Mouse (Mus musculus) G1E (cell line): ENCODE data around the gene Usp11. TPM values are rescaled to one million over a fixed set of nuclear protein-coding genes. Genes with fewer than 3 reads are reported as not detected.

Experiments used
- ATAC-seq: 2 replicates; pipeline ENCODE4 v1.8.0; 2016; ENCODE audit warnings: mild to moderate bottlenecking; ENCODE audit not compliant: insufficient number of reproducible peaks, poor library complexity, low FRiP score, severe bottlenecking; ENCODE audit errors: extremely low read depth
- DNase-seq: peaks from one replicate; pipeline ENCODE4 v3.0.0; 2012; ENCODE audit warnings: low spot score
- H3K27me3 ChIP-seq: 2 replicates; pipeline ENCODE4 v1.6.1; 2012; ENCODE audit warnings: mild to moderate bottlenecking, low read length, inconsistent platforms; ENCODE audit not compliant: insufficient read depth
- H3K36me3 ChIP-seq: replicated peaks from 2 replicates; pipeline ENCODE3; 2012; ENCODE audit warnings: mild to moderate bottlenecking, inconsistent platforms
- H3K4me1 ChIP-seq: 2 replicates; pipeline ENCODE4 v1.6.1; 2012; ENCODE audit warnings: low read depth, low read length, inconsistent platforms, mixed read lengths; ENCODE audit not compliant: insufficient read depth
- H3K4me3 ChIP-seq: 2 replicates; pipeline ENCODE4 v1.5.1; 2012; ENCODE audit warnings: low read depth, mild to moderate bottlenecking, inconsistent platforms, low read length, moderate library complexity, mixed read lengths
- H3K9me3 ChIP-seq: replicated peaks from 2 replicates; pipeline ENCODE4 v1.6.1; 2012; ENCODE audit warnings: inconsistent platforms
- CTCF ChIP-seq: IDR thresholded peaks from 2 replicates; pipeline ENCODE4 v1.5.1; 2012; ENCODE audit warnings: low read depth, low read length, inconsistent platforms, mixed read lengths
- GATA1 ChIP-seq: IDR thresholded peaks from 2 replicates; pipeline ENCODE4 v1.6.1; 2012; ENCODE audit warnings: borderline replicate concordance, low read length, inconsistent platforms, mixed read lengths
- GATA2 ChIP-seq: IDR thresholded peaks from 2 replicates; pipeline ENCODE4 v1.6.1; 2012; ENCODE audit warnings: low read depth, low read length, inconsistent platforms, borderline replicate concordance
- POLR2AphosphoS5 ChIP-seq: IDR thresholded peaks from 2 replicates; pipeline ENCODE4 v1.6.1; 2012; ENCODE audit warnings: low read depth, low read length, inconsistent platforms; ENCODE audit not compliant: insufficient replicate concordance
- TAL1 ChIP-seq: conservative IDR thresholded peaks from 2 replicates; pipeline ENCODE4 v1.6.1; 2012; ENCODE audit warnings: low read depth, low read length, inconsistent platforms, mixed read lengths
- polyA plus RNA-seq: library from polyadenylated mRNA; stranded (reverse); fragments of >175 nt; gene quantifications from 2 replicates; pipeline ENCODE4 v1.2.3, GENCODE M21; 2012
- total RNA-seq, 2 experiments: library from RNA; stranded (forward) in 1 of 2; stranded (reverse) in 1 of 2; fragments of 200-1000 nt in 1 of 2; fragments of >200 nt in 1 of 2; fragmentation: Nextera tagmentation in 1 of 2; gene quantifications; 2 replicates each; pipeline ENCODE4 v1.2.3; 2014 to 2017

The Usp11 gene
- total and polyA plus RNA-seq, 3 experiments, result 18.8 to 84.4 (median 34.3) TPM

DNA sequence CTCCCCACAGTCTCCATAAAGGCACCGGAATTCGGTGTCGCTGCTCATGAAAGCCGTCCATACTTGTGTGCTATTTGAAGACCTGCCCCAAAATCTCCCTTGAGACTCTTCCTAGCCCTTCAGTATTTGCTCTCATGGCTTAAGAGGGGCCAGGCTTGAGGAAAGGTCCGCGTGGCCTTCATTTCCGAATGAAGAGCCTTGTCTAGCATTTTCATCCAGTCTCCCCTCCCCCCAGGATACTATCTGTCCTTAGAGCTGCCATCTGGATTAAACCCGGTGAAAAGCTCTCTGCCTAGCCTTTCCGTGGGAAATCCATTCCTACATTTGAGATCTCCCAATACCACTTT is 40.3 kb upstream of the Usp11 start:
- no peak for TF ChIP-seq TAL1
- no peak for TF ChIP-seq CTCF
- TF ChIP-seq POLR2AphosphoS5, result no peak
- no peak for TF ChIP-seq GATA1
- no peak for TF ChIP-seq GATA2
- H3K4me3 ChIP-seq, result peak overlapping the region; percentile 79
- H3K4me1 ChIP-seq, result peaks cover 20% of the 10 kb centered on the region; the same call in 1 of the 2 replicates
- ATAC-seq, result no peak
- peaks cover 40% of the 10 kb centered on the region for H3K36me3 ChIP-seq
- no peaks in the 10 kb centered on the region for H3K9me3 ChIP-seq
- H3K27me3 ChIP-seq, result no peaks in the 10 kb centered on the region
- DNase-seq, result no peak

GRCm38 (mm10) chrX:20687519-20688067 is 16.1 kb upstream of the Usp11 start, which contains the start of gene Cdk16:
Cdk16 (plus strand) TSS chrX:20687954.
- H3K4me1 ChIP-seq, result peaks cover 26% of the 10 kb centered on the region
- H3K9me3 ChIP-seq, result no peaks in the 10 kb centered on the region
- ATAC-seq, result peak; percentile 85
- peak; percentile 73 for DNase-seq
- peaks cover 39% of the 10 kb centered on the region for H3K36me3 ChIP-seq
- H3K27me3 ChIP-seq, result no peaks in the 10 kb centered on the region
- H3K4me3 ChIP-seq, result peak within 1 kb of the TSS; percentile 75
- TF ChIP-seq GATA2, result no peak
- TF ChIP-seq POLR2AphosphoS5, result no peak
- TF ChIP-seq CTCF, result no peak
- no peak for TF ChIP-seq TAL1
- no peak for TF ChIP-seq GATA1

DNA sequence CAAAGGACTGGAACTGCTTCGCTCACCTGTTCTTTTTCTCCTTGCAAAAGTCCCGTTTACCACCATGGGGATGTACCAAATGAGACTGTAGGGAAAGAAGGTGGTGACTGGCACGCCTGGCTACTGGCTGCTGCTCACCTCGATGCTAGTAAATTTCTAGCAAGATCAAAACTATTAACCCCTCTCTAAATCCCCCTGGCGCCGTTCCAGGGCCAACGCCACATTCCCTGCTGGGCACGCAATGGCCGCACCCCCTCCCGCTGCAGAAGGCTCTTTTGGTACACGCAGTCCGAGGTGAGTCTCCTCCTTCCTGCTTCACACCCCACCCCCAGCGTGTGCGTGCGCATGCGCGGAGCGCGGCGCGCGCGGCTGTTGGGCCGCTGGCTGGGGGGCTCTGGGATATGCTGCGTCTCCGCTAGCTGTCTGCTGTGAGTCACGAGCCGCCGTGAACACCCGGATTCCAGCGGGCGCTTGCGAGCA is 15.6 kb upstream of the Usp11 start:
- H3K9me3 ChIP-seq, result no peaks in the 10 kb centered on the region

DNA sequence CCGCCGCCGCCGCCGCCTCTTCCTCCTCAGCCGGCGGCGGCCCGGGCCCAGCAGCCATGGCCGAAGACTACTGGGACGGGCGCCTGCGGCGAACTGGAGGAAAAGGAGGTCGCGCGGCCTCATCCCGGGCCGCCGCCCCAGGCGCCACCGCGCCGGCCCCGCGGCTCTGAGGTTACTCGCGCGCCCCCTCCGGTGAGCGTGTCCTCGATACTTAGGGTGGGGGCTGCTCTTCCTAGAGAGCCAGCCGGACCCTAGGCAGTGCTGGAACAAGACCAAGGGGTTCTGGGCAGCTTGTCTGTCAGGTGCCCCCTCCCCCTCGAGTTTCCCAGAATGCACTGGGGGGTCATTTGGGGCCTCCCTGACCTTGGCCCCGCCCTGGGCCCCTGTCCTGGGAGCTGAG is 15.1 kb upstream of the Usp11 start:
- TF ChIP-seq CTCF (no peak), TAL1 (no peak), POLR2AphosphoS5 (no peak), GATA2 (no peak), GATA1 (no peak)
- no peak for ATAC-seq
- Histone ChIP-seq H3K4me3 (peak overlapping the region; percentile 75), H3K36me3 (peaks cover 40% of the 10 kb centered on the region), H3K27me3 (no peaks in the 10 kb centered on the region), H3K9me3 (no peaks in the 10 kb centered on the region), H3K4me1 (peaks cover 26% of the 10 kb centered on the region)
- peak; percentile 29 for DNase-seq

More for the DNA sequence above, 15.6 kb upstream of the Usp11 start:
- H3K36me3 ChIP-seq, result peaks cover 39% of the 10 kb centered on the region
- peak; percentile 68 for DNase-seq
- TF ChIP-seq GATA2 (no peak), POLR2AphosphoS5 (no peak)
- H3K4me1 ChIP-seq, result peaks cover 26% of the 10 kb centered on the region
- no peak; the same call in 1 of the 2 replicates for ATAC-seq
- peak overlapping the region; percentile 75 for H3K4me3 ChIP-seq
- H3K27me3 ChIP-seq, result no peaks in the 10 kb centered on the region

GRCm38 (mm10) chrX:20691566-20691965 is 12.1 kb upstream of the Usp11 start:
- Histone ChIP-seq H3K36me3 (peaks cover 62% of the 10 kb centered on the region), H3K4me1 (peaks cover 22% of the 10 kb centered on the region), H3K9me3 (no peaks in the 10 kb centered on the region), H3K4me3 (no peak overlapping the region), H3K27me3 (no peaks in the 10 kb centered on the region)
- ATAC-seq (no peak), DNase-seq (no peak)
- TF ChIP-seq GATA2 (no peak), TAL1 (no peak), CTCF (no peak), POLR2AphosphoS5 (no peak), GATA1 (no peak)

DNA sequence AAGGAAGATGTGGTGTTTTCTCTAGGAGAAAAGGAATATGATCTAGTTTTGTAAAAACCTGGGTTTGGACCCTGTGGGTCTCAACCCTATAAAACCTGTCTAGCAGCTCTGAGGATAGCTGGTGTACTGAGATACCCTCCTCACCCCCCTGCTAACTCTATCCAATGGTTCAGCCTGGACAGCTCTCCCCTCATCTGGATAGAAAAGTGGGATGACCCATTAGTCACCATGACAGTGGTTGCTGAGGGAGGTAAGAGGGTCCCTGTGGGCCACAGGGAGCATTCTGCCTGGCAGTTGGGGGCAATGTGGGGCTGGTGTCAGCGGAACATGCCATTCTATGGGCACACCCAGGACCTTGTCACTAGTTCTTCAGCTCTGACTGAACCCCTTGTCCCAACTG is 11.1 kb upstream of the Usp11 start:
- TF ChIP-seq CTCF, result no peak
- TF ChIP-seq GATA1, result no peak
- TF ChIP-seq GATA2, result no peak
- no peak for TF ChIP-seq TAL1
- TF ChIP-seq POLR2AphosphoS5, result no peak
- H3K36me3 ChIP-seq, result peaks cover 72% of the 10 kb centered on the region
- no peaks in the 10 kb centered on the region for H3K27me3 ChIP-seq
- H3K4me1 ChIP-seq, result peaks cover 22% of the 10 kb centered on the region
- no peak overlapping the region for H3K4me3 ChIP-seq
- no peaks in the 10 kb centered on the region for H3K9me3 ChIP-seq
- no peak for ATAC-seq
- DNase-seq, result no peak
